Mouse (Mus musculus) liver, embryonic 14.5 days (tissue): ENCODE results near the gene Fosl1.

Experiments used
- CTCF ChIP-seq: IDR thresholded peaks from 2 replicates; pipeline ENCODE4 v1.5.1; 2016; ENCODE audit warnings: antibody characterized with exemption, low read depth, control low read depth
- EP300 ChIP-seq: IDR thresholded peaks from 2 replicates; pipeline ENCODE4 v1.6.1; 2016; ENCODE audit warnings: antibody characterized with exemption, low read depth

- TF ChIP-seq CTCF = no peak
- no peak for TF ChIP-seq EP300
These were observed 32.8 kb upstream of the Fosl1 start for GRCm38 (mm10) chr19:5414534-5414957.
